Mouse (Mus musculus) embryonic facial prominence, embryonic 13.5 days (tissue): Measurements from ENCODE around the gene Mms22l. TPM values are rescaled to one million over a fixed set of nuclear protein-coding genes. Genes with fewer than 3 reads are reported as not detected.

ENCODE experiments used
- ATAC-seq: fragments of 200-750 bp; cut with Nextera tagmentation; 2 replicates; pipeline ENCODE4 v1.8.0; 2017; ENCODE audit warnings: low read depth; ENCODE audit not compliant: insufficient number of reproducible peaks, insufficient read depth, low FRiP score, low TSS enrichment
- H3K27ac ChIP-seq: fragments of 300-500 bp; sonication (generic); 2 replicates; pipeline ENCODE4 v1.5.1; 2015; ENCODE audit warnings: moderate library complexity, mild to moderate bottlenecking, inconsistent platforms
- H3K27me3 ChIP-seq: fragments of 300-500 bp; sonication (generic); 2 replicates; pipeline ENCODE4 v1.6.1; 2015; ENCODE audit warnings: mild to moderate bottlenecking, inconsistent platforms
- H3K36me3 ChIP-seq: fragments of 300-500 bp; sonication (generic); 2 replicates; pipeline ENCODE4 v1.6.1; 2015; ENCODE audit warnings: mild to moderate bottlenecking, inconsistent platforms
- H3K4me1 ChIP-seq: fragments of 300-500 bp; sonication (generic); 2 replicates; pipeline ENCODE4 v1.6.1; 2015; ENCODE audit warnings: inconsistent platforms
- H3K4me2 ChIP-seq: fragments of 300-500 bp; sonication (generic); 2 replicates; pipeline ENCODE4 v1.6.1; 2015; ENCODE audit warnings: moderate library complexity, mild to moderate bottlenecking, inconsistent platforms
- H3K4me3 ChIP-seq: fragments of 300-500 bp; sonication (generic); 2 replicates; pipeline ENCODE4 v1.5.1; 2015; ENCODE audit warnings: mild to moderate bottlenecking, inconsistent platforms
- H3K9ac ChIP-seq: fragments of 300-500 bp; sonication (generic); 2 replicates; pipeline ENCODE4 v1.6.1; 2015; ENCODE audit warnings: mild to moderate bottlenecking, inconsistent platforms
- H3K9me3 ChIP-seq: fragments of 300-500 bp; sonication (generic); 2 replicates; pipeline ENCODE4 v1.6.1; 2016; ENCODE audit warnings: inconsistent platforms
- WGBS: fragments of 180-500 bp; shearing (Covaris S2); methylation state at CpG from one replicate; pipeline ENCODE4 v1.1.7; 2015; ENCODE audit warnings: mixed read lengths; 5-methylcytosine and 5-hydroxymethylcytosine counted together
- polyA plus RNA-seq: library from polyadenylated mRNA; unstranded; fragments of >200 nt; fragmentation: Nextera tagmentation; extraction: Ambion mirVana; gene quantifications from 2 replicates; pipeline ENCODE4 v1.2.1, GENCODE M21; 2015

The Mms22l gene
- polyA plus RNA-seq, 1 experiment from 2014 or later: 29.3 TPM

DNA sequence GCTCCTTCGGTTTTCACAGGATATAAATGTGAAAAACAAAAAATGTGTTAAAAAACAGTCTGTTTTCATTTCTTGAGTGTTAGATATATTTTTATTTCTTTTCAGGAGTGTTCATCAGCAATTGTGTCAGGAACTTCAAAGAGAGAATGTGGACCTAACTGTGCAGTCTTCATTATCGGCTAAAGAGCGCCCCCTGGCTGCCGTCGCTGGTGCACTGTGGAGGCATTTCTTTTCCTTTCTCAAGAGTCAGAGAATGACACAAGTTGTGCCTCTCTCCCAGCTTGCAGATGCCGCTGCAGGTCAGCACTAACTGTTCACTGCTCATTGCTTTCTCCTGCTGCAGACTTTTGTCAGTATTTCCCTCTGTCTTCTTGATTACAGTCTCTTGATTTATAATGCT is 78.0 kb downstream of the Mms22l start:
- Histone ChIP-seq H3K4me1 (no peaks in the 10 kb centered on the region), H3K27ac (no peak overlapping the region), H3K9me3 (no peaks in the 10 kb centered on the region), H3K9ac (no peak overlapping the region), H3K4me2 (no peak overlapping the region), H3K36me3 (peaks cover 9% of the 10 kb centered on the region), H3K27me3 (no peaks in the 10 kb centered on the region), H3K4me3 (no peak overlapping the region)
- ATAC-seq: no peak
- WGBS: 20% methylated on average over 6 of the region's 6 CpGs

DNA sequence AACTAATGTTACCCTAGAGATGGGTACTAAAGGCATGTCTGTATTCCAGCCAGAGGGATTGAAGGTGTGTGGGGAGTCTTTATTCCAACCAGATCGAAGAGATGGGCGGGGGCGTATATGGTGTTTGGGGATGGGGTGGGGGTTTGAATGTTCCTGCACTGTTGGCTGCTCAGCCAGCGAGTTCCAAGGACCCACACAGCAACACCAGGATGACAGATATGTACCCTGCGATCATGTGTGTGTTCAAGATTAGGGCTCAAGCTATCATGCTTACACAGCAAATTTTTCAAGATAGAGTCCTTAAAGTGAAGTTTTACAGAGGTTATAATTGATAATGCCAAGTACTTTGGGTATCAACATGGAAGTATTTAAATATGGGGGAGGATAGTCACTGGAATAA is 81.3 kb downstream of the Mms22l start:
- H3K9ac ChIP-seq: no peak overlapping the region
- peaks cover 13% of the 10 kb centered on the region for H3K36me3 ChIP-seq
- WGBS: 98% methylated on average over 5 of the region's 5 CpGs
- no peaks in the 10 kb centered on the region for H3K4me1 ChIP-seq
- no peaks in the 10 kb centered on the region for H3K9me3 ChIP-seq
- no peak overlapping the region for H3K4me2 ChIP-seq
- no peak for ATAC-seq
- no peaks in the 10 kb centered on the region for H3K27me3 ChIP-seq
- no peak overlapping the region for H3K27ac ChIP-seq
- no peak overlapping the region for H3K4me3 ChIP-seq

GRCm38 (mm10) chr4:24582295-24582694 is 86.0 kb downstream of the Mms22l start:
- no peak overlapping the region for H3K27ac ChIP-seq
- no peaks in the 10 kb centered on the region for H3K27me3 ChIP-seq
- no peaks in the 10 kb centered on the region for H3K9me3 ChIP-seq
- WGBS: 26% methylated on average over 1 of the region's 1 CpGs
- no peak overlapping the region for H3K4me2 ChIP-seq
- H3K4me3 ChIP-seq: no peak overlapping the region
- H3K36me3 ChIP-seq: peaks cover 8% of the 10 kb centered on the region; the same call in 1 of the 2 replicates
- no peaks in the 10 kb centered on the region for H3K4me1 ChIP-seq
- no peak overlapping the region for H3K9ac ChIP-seq
- no peak for ATAC-seq

DNA sequence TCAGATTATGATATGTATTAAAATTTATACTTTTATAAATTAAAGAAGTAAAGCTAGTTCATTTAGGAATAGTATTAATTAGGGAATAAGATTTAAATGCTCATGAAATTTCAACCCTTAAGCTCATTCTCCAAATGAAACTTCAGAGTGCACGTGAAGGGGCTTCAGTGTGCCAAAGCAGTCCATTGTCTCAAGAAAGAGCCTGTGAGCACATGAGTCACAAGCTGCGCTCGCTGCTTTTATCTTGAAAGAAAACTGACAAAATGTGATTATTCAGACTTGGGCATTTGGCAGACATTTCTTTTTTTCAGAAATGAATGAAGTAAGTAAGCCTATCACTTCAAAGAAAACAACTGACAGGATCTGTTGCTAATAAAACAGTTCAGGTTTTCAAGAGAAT is 87.7 kb downstream of the Mms22l start:
- 80% methylated on average over 3 of the region's 3 CpGs for WGBS
- Histone ChIP-seq H3K36me3 (peaks cover 12% of the 10 kb centered on the region), H3K4me2 (no peak overlapping the region), H3K9me3 (no peaks in the 10 kb centered on the region), H3K27me3 (no peaks in the 10 kb centered on the region), H3K4me1 (no peaks in the 10 kb centered on the region), H3K27ac (no peak overlapping the region), H3K9ac (no peak overlapping the region), H3K4me3 (no peak overlapping the region)
- no peak for ATAC-seq

GRCm38 (mm10) chr4:24594824-24595223 is 98.6 kb downstream of the Mms22l start:
- Histone ChIP-seq H3K27ac (no peak overlapping the region), H3K36me3 (peaks cover 17% of the 10 kb centered on the region), H3K9ac (no peak overlapping the region), H3K9me3 (no peaks in the 10 kb centered on the region), H3K4me3 (no peak overlapping the region), H3K4me2 (no peak overlapping the region), H3K27me3 (no peaks in the 10 kb centered on the region), H3K4me1 (no peaks in the 10 kb centered on the region)
- no peak for ATAC-seq

- no peak for ATAC-seq
- H3K9me3 ChIP-seq: no peaks in the 10 kb centered on the region
- H3K36me3 ChIP-seq: peaks cover 32% of the 10 kb centered on the region
- H3K27ac ChIP-seq: no peak overlapping the region
- H3K4me1 ChIP-seq: no peaks in the 10 kb centered on the region
- 82% methylated on average over 6 of the region's 6 CpGs for WGBS
- no peaks in the 10 kb centered on the region for H3K27me3 ChIP-seq
- no peak overlapping the region for H3K4me2 ChIP-seq
- no peak overlapping the region for H3K4me3 ChIP-seq
- H3K9ac ChIP-seq: no peak overlapping the region
Observed at GRCm38 (mm10) chr4:24596942-24597611, 100.8 kb downstream of the Mms22l start.

GRCm38 (mm10) chr4:24598637-24599036 is 102.4 kb downstream of the Mms22l start:
- H3K27ac ChIP-seq: no peak overlapping the region
- 86% methylated on average over 1 of the region's 1 CpGs for WGBS
- H3K27me3 ChIP-seq: no peaks in the 10 kb centered on the region
- no peak overlapping the region for H3K9ac ChIP-seq
- H3K4me3 ChIP-seq: no peak overlapping the region
- H3K9me3 ChIP-seq: no peaks in the 10 kb centered on the region
- H3K36me3 ChIP-seq: peaks cover 44% of the 10 kb centered on the region
- ATAC-seq: no peak
- H3K4me2 ChIP-seq: no peak overlapping the region
- no peaks in the 10 kb centered on the region for H3K4me1 ChIP-seq

GRCm38 (mm10) chr4:24601711-24602110 is 105.5 kb downstream of the Mms22l start:
- 95% methylated on average over 6 of the region's 6 CpGs for WGBS
- Histone ChIP-seq H3K9me3 (no peaks in the 10 kb centered on the region), H3K9ac (no peak overlapping the region), H3K4me3 (no peak overlapping the region), H3K27me3 (no peaks in the 10 kb centered on the region), H3K4me1 (no peaks in the 10 kb centered on the region), H3K27ac (no peak overlapping the region), H3K4me2 (no peak overlapping the region), H3K36me3 (peaks cover 53% of the 10 kb centered on the region)
- no peak for ATAC-seq

DNA sequence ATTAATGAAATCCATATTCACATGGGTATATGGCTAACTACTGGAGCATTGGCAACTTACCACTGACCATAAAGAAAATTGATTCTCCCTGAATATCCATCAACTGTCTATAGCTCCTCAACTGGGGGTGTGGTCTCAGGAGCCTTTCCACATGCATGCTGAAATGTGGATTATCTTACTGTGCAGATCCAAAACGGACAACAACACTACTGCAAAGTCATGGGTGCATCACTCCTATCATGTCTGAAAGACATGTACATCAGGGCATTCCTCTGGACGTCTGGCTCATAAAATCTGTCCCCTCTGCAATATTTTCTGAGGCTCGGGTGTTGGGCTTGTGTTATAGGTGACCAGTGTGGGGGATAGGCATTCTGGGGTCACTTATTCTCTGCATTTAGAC is 112.8 kb downstream of the Mms22l start:
- no peaks in the 10 kb centered on the region for H3K4me1 ChIP-seq
- WGBS: 79% methylated on average over 3 of the region's 3 CpGs

DNA sequence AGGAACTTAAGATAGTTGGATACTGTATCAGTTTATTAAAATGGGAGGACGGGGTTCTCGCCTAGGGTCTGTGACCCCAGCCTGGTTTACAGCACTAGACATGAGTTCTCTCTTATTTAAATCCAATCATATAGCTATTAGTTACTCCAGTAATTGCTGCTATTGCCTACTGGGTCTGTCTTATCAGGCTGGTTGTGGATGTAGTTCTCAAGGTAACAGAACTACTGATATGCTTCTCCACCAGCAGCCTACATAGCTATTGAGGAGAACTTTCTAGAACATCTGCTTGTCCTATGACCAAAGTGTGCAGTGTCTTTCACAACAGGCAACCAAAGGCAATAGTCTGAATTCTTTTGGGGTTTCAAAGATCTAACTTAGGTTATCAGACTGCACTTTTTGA is 113.3 kb downstream of the Mms22l start:
- H3K9ac ChIP-seq: no peak overlapping the region
- ATAC-seq: no peak
- H3K4me1 ChIP-seq: no peaks in the 10 kb centered on the region
- H3K27me3 ChIP-seq: no peaks in the 10 kb centered on the region
- no peak overlapping the region for H3K27ac ChIP-seq
- H3K4me3 ChIP-seq: no peak overlapping the region
- 97% methylated on average over 2 of the region's 2 CpGs for WGBS
- peaks cover 7% of the 10 kb centered on the region; the same call in 1 of the 2 replicates for H3K36me3 ChIP-seq
- no peaks in the 10 kb centered on the region for H3K9me3 ChIP-seq
- H3K4me2 ChIP-seq: no peak overlapping the region

More for the DNA sequence above, 112.8 kb downstream of the Mms22l start:
- Histone ChIP-seq H3K4me3 (no peak overlapping the region), H3K36me3 (peaks cover 7% of the 10 kb centered on the region; the same call in 1 of the 2 replicates), H3K27me3 (no peaks in the 10 kb centered on the region), H3K9me3 (no peaks in the 10 kb centered on the region), H3K4me2 (no peak overlapping the region), H3K9ac (no peak overlapping the region), H3K27ac (no peak overlapping the region)
- no peak for ATAC-seq

GRCm38 (mm10) chr4:24620005-24620404 is 123.8 kb downstream of the Mms22l start:
- Histone ChIP-seq H3K9me3 (no peaks in the 10 kb centered on the region), H3K4me1 (no peaks in the 10 kb centered on the region), H3K4me3 (no peak overlapping the region), H3K27me3 (no peaks in the 10 kb centered on the region), H3K4me2 (no peak overlapping the region), H3K9ac (no peak overlapping the region), H3K27ac (peak overlapping the region; percentile 48; the same call in 1 of the 2 replicates), H3K36me3 (no peaks in the 10 kb centered on the region)
- no peak for ATAC-seq
- 61% methylated on average over 6 of the region's 6 CpGs for WGBS

- Histone ChIP-seq H3K4me3 (no peak overlapping the region), H3K4me2 (no peak overlapping the region), H3K36me3 (no peaks in the 10 kb centered on the region), H3K27ac (no peak overlapping the region), H3K27me3 (no peaks in the 10 kb centered on the region), H3K9me3 (no peaks in the 10 kb centered on the region), H3K9ac (no peak overlapping the region), H3K4me1 (no peaks in the 10 kb centered on the region)
- ATAC-seq: no peak
- WGBS: 81% methylated on average over 5 of the region's 5 CpGs
Observed at GRCm38 (mm10) chr4:24620440-24620839, 124.2 kb downstream of the Mms22l start.
